Mouse (Mus musculus): Measurements from ENCODE around the gene Pth2. TPM values are rescaled to one million over a fixed set of nuclear protein-coding genes. Genes with fewer than 3 reads are reported as not detected.

Gene Pth2
- polyA plus RNA-seq, 1 experiment from 2014 or later: not detected

GRCm38 (mm10) chr7:45174567-45175280, 6.1 kb upstream of the Pth2 start:
- no peak for DNase-seq
- H3K9me3 ChIP-seq (replicated peaks): peaks cover 14% of the 10 kb centered on the region
- no peak overlapping the region for H3K4me2 ChIP-seq
- H3K4me1 ChIP-seq (replicated peaks): peaks cover 5% of the 10 kb centered on the region; the same call in 1 of the 2 replicates
- H3K27ac ChIP-seq: no peak overlapping the region
- H3K27me3 ChIP-seq: peaks cover 93% of the 10 kb centered on the region
- no peaks in the 10 kb centered on the region for H3K36me3 ChIP-seq
- 5% methylated on average over 29 of the region's 29 CpGs for WGBS (ENCODE audit: insufficient replicate concordance)
- no peak overlapping the region; the same call in 1 of the 2 replicates for H3K9ac ChIP-seq
- no peak overlapping the region for H3K4me3 ChIP-seq (replicated peaks)
- ATAC-seq (ENCODE audit: low read depth): no peak

- H3K9ac ChIP-seq: no peak overlapping the region
- H3K36me3 ChIP-seq: no peaks in the 10 kb centered on the region
- H3K4me3 ChIP-seq (replicated peaks): no peak overlapping the region
- peaks cover 93% of the 10 kb centered on the region for H3K27me3 ChIP-seq
- ATAC-seq (ENCODE audit: low read depth) (no peak), DNase-seq (no peak)
- WGBS (ENCODE audit: insufficient replicate concordance): 2% methylated on average over 13 of the region's 13 CpGs
- peaks cover 8% of the 10 kb centered on the region; the same call in 1 of the 2 replicates for H3K9me3 ChIP-seq (replicated peaks)
- peaks cover 5% of the 10 kb centered on the region; the same call in 1 of the 2 replicates for H3K4me1 ChIP-seq (replicated peaks)
- H3K4me2 ChIP-seq: no peak overlapping the region
- no peak overlapping the region for H3K27ac ChIP-seq
These were observed 5.4 kb upstream of the Pth2 start for GRCm38 (mm10) chr7:45175398-45175797.

- no peak overlapping the region for H3K4me3 ChIP-seq (replicated peaks)
- no peak for ATAC-seq (ENCODE audit: low read depth)
- peaks cover 93% of the 10 kb centered on the region for H3K27me3 ChIP-seq
- no peak overlapping the region for H3K27ac ChIP-seq
- no peaks in the 10 kb centered on the region for H3K36me3 ChIP-seq
- no peak for DNase-seq
- peaks cover 8% of the 10 kb centered on the region; the same call in 1 of the 2 replicates for H3K9me3 ChIP-seq (replicated peaks)
- no peak overlapping the region for H3K4me2 ChIP-seq
- peaks cover 5% of the 10 kb centered on the region; the same call in 1 of the 2 replicates for H3K4me1 ChIP-seq (replicated peaks)
- 3% methylated on average over 23 of the region's 23 CpGs for WGBS (ENCODE audit: insufficient replicate concordance)
- H3K9ac ChIP-seq: no peak overlapping the region
These were observed 4.9 kb upstream of the Pth2 start for GRCm38 (mm10) chr7:45175929-45176328.

GRCm38 (mm10) chr7:45176356-45176755, 4.4 kb upstream of the Pth2 start:
- peaks cover 8% of the 10 kb centered on the region for H3K4me1 ChIP-seq (replicated peaks)
- peaks cover 93% of the 10 kb centered on the region for H3K27me3 ChIP-seq
- ATAC-seq (ENCODE audit: low read depth): no peak
- 0 out of 2 replicates have a peak, but pooled peaks cover 8% of the 10 kb centered on the region for H3K9me3 ChIP-seq (replicated peaks)
- no peak overlapping the region for H3K4me2 ChIP-seq
- no peaks in the 10 kb centered on the region for H3K36me3 ChIP-seq
- H3K27ac ChIP-seq: no peak overlapping the region
- no peak overlapping the region for H3K9ac ChIP-seq
- H3K4me3 ChIP-seq (replicated peaks): no peak overlapping the region
- DNase-seq: no peak
- 3% methylated on average over 28 of the region's 31 CpGs for WGBS (ENCODE audit: insufficient replicate concordance)

GRCm38 (mm10) chr7:45178550-45178949, 2.2 kb upstream of the Pth2 start:
- peaks cover 98% of the 10 kb centered on the region for H3K27me3 ChIP-seq
- DNase-seq (no peak), ATAC-seq (ENCODE audit: low read depth) (no peak)
- WGBS (ENCODE audit: insufficient replicate concordance): 19% methylated on average over 7 of the region's 7 CpGs
- no peaks in the 10 kb centered on the region for H3K36me3 ChIP-seq
- no peak overlapping the region for H3K4me3 ChIP-seq (replicated peaks)
- no peaks in the 10 kb centered on the region for H3K9me3 ChIP-seq (replicated peaks)
- H3K4me1 ChIP-seq (replicated peaks): peaks cover 22% of the 10 kb centered on the region
- no peak overlapping the region for H3K27ac ChIP-seq
- H3K4me2 ChIP-seq: no peak overlapping the region
- H3K9ac ChIP-seq: no peak overlapping the region

GRCm38 (mm10) chr7:45179469-45179868, 1.3 kb upstream of the Pth2 start, which contains the start of gene Gfy:
Gene Gfy, minus strand, starts transcription at chr7:45179569.
- H3K27me3 ChIP-seq: peaks cover 100% of the 10 kb centered on the region
- no peaks in the 10 kb centered on the region for H3K9me3 ChIP-seq (replicated peaks)
- no peak within 1 kb of the TSS for H3K9ac ChIP-seq
- DNase-seq: no peak
- H3K36me3 ChIP-seq: no peaks in the 10 kb centered on the region
- 29% methylated on average over 7 of the region's 7 CpGs for WGBS (ENCODE audit: insufficient replicate concordance)
- H3K4me1 ChIP-seq (replicated peaks): peaks cover 22% of the 10 kb centered on the region
- H3K4me3 ChIP-seq (replicated peaks): no peak within 1 kb of the TSS
- H3K27ac ChIP-seq: no peak within 1 kb of the TSS
- no peak within 1 kb of the TSS for H3K4me2 ChIP-seq
- no peak for ATAC-seq (ENCODE audit: low read depth)

GRCm38 (mm10) chr7:45181540-45181939, 745 bp downstream of the Pth2 start:
- Histone ChIP-seq H3K4me2 (peak overlapping the region; percentile 64), H3K9ac (no peak overlapping the region), H3K36me3 (no peaks in the 10 kb centered on the region), H3K27me3 (peaks cover 100% of the 10 kb centered on the region), H3K4me3 (replicated peaks) (peak overlapping the region; percentile 42), H3K9me3 (replicated peaks) (no peaks in the 10 kb centered on the region), H3K27ac (no peak overlapping the region), H3K4me1 (replicated peaks) (peaks cover 17% of the 10 kb centered on the region)
- DNase-seq (no peak), ATAC-seq (ENCODE audit: low read depth) (no peak)
- WGBS (ENCODE audit: insufficient replicate concordance): 5% methylated on average over 35 of the region's 35 CpGs

GRCm38 (mm10) chr7:45182199-45182601, 1.4 kb downstream of the Pth2 start:
- WGBS (ENCODE audit: insufficient replicate concordance): 1% methylated on average over 34 of the region's 34 CpGs
- peak; percentile 91 for ATAC-seq (ENCODE audit: low read depth)

GRCm38 (mm10) chr7:45182606-45183005, 1.8 kb downstream of the Pth2 start:
- H3K9ac ChIP-seq: no peak overlapping the region
- DNase-seq: no peak
- peak overlapping the region; percentile 64 for H3K4me2 ChIP-seq
- H3K36me3 ChIP-seq: no peaks in the 10 kb centered on the region
- no peak for ATAC-seq (ENCODE audit: low read depth)
- peaks cover 17% of the 10 kb centered on the region for H3K4me1 ChIP-seq (replicated peaks)
- H3K9me3 ChIP-seq (replicated peaks): no peaks in the 10 kb centered on the region
- no peak overlapping the region for H3K27ac ChIP-seq
- H3K4me3 ChIP-seq (replicated peaks): peak overlapping the region; percentile 42
- peaks cover 99% of the 10 kb centered on the region for H3K27me3 ChIP-seq
- WGBS (ENCODE audit: insufficient replicate concordance): 18% methylated on average over 11 of the region's 11 CpGs

More at GRCm38 (mm10) chr7:45182199-45182601, 1.4 kb downstream of the Pth2 start:
- H3K4me3 ChIP-seq (replicated peaks): peak overlapping the region; percentile 42
- H3K9ac ChIP-seq: no peak overlapping the region
- peaks cover 100% of the 10 kb centered on the region for H3K27me3 ChIP-seq
- DNase-seq: peak; percentile 89
- H3K9me3 ChIP-seq (replicated peaks): no peaks in the 10 kb centered on the region
- H3K4me1 ChIP-seq (replicated peaks): peaks cover 17% of the 10 kb centered on the region
- H3K4me2 ChIP-seq: peak overlapping the region; percentile 64
- H3K27ac ChIP-seq: no peak overlapping the region
- no peaks in the 10 kb centered on the region for H3K36me3 ChIP-seq

GRCm38 (mm10) chr7:45183672-45184071, 2.9 kb downstream of the Pth2 start:
- Histone ChIP-seq H3K36me3 (no peaks in the 10 kb centered on the region), H3K9ac (no peak overlapping the region), H3K9me3 (replicated peaks) (no peaks in the 10 kb centered on the region), H3K4me1 (replicated peaks) (peaks cover 17% of the 10 kb centered on the region), H3K4me2 (no peak overlapping the region), H3K27ac (no peak overlapping the region), H3K4me3 (replicated peaks) (no peak overlapping the region), H3K27me3 (peaks cover 98% of the 10 kb centered on the region)
- no peak for ATAC-seq (ENCODE audit: low read depth)
- DNase-seq: no peak
- 54% methylated on average over 7 of the region's 7 CpGs for WGBS (ENCODE audit: insufficient replicate concordance)

- no peak overlapping the region for H3K27ac ChIP-seq
- no peak overlapping the region for H3K9ac ChIP-seq
- ATAC-seq (ENCODE audit: low read depth) (no peak), DNase-seq (no peak)
- H3K36me3 ChIP-seq: no peaks in the 10 kb centered on the region
- WGBS (ENCODE audit: insufficient replicate concordance): 54% methylated on average over 7 of the region's 7 CpGs
- H3K27me3 ChIP-seq: peaks cover 98% of the 10 kb centered on the region
- peaks cover 17% of the 10 kb centered on the region for H3K4me1 ChIP-seq (replicated peaks)
- H3K9me3 ChIP-seq (replicated peaks): no peaks in the 10 kb centered on the region
- H3K4me3 ChIP-seq (replicated peaks): no peak overlapping the region
- H3K4me2 ChIP-seq: no peak overlapping the region
These were observed 5.1 kb downstream of the Pth2 start for GRCm38 (mm10) chr7:45185921-45186320.

- no peak for ATAC-seq (ENCODE audit: low read depth)
- DNase-seq: no peak
- Histone ChIP-seq H3K27ac (no peak overlapping the region), H3K9me3 (replicated peaks) (no peaks in the 10 kb centered on the region), H3K4me3 (replicated peaks) (no peak overlapping the region), H3K36me3 (no peaks in the 10 kb centered on the region), H3K9ac (no peak overlapping the region), H3K27me3 (peaks cover 93% of the 10 kb centered on the region), H3K4me2 (no peak overlapping the region), H3K4me1 (replicated peaks) (no peaks in the 10 kb centered on the region)
- WGBS (ENCODE audit: insufficient replicate concordance): 42% methylated on average over 16 of the region's 16 CpGs
These were observed 8.8 kb downstream of the Pth2 start for GRCm38 (mm10) chr7:45189600-45189999.

Measured in liver, embryonic 13.5 days (tissue).